Mouse (Mus musculus) forebrain, embryonic 10.5 days (tissue): Measurements from ENCODE around the gene Klrc2. TPM values are rescaled to one million over a fixed set of nuclear protein-coding genes. Genes with fewer than 3 reads are reported as not detected.
"Not testable (repeated sequence)": the region's sequence is repeated elsewhere in the genome, so short reads cannot be mapped to it uniquely, and the experiment has no call there.

Experiments used
- DNase-seq: peaks from one replicate; pipeline ENCODE4 v3.0.0-alpha.2; 2017; ENCODE audit warnings: low spot score; ENCODE audit errors: extremely low spot score
- H3K27ac ChIP-seq: fragments of 300-500 bp; sonication (generic); 2 replicates; pipeline ENCODE4 v1.5.1; 2016; ENCODE audit warnings: mild to moderate bottlenecking
- H3K27me3 ChIP-seq: fragments of 300-500 bp; sonication (generic); 2 replicates; pipeline ENCODE4 v1.6.1; 2016; ENCODE audit warnings: mild to moderate bottlenecking; ENCODE audit not compliant: poor library complexity, severe bottlenecking
- H3K36me3 ChIP-seq: fragments of 300-500 bp; sonication (generic); replicated peaks from 2 replicates; pipeline ENCODE4 v1.6.1; 2016; ENCODE audit warnings: mild to moderate bottlenecking, moderate library complexity
- H3K4me1 ChIP-seq: fragments of 300-500 bp; sonication (generic); 2 replicates; pipeline ENCODE4 v1.6.1; 2016
- H3K4me3 ChIP-seq: fragments of 300-500 bp; sonication (generic); 2 replicates; pipeline ENCODE4 v1.5.1; 2016; ENCODE audit warnings: mild to moderate bottlenecking, moderate library complexity
- H3K9me3 ChIP-seq: fragments of 300-500 bp; sonication (generic); 2 replicates; pipeline ENCODE4 v1.6.1; 2016; ENCODE audit warnings: mild to moderate bottlenecking, moderate library complexity
- WGBS: fragments of 180-500 bp; shearing (Covaris S2); methylation state at CpG from one replicate; pipeline ENCODE4 v1.1.7; 2016; 5-methylcytosine and 5-hydroxymethylcytosine counted together
- microRNA-seq: library from miRNA; unstranded; fragments of <30 nt; microRNA quantifications from one replicate; pipeline ENCODE4, GENCODE M21; 2017
- polyA plus RNA-seq: library from polyadenylated mRNA; unstranded; fragments of >200 nt; fragmentation: Nextera tagmentation; extraction: Ambion mirVana; gene quantifications from 2 replicates; pipeline ENCODE4 v1.2.1, GENCODE M21; 2016

Klrc2 gene
- not detected in 2 replicates for polyA plus RNA-seq

GRCm38 (mm10) chr6:129660589-129660988 is at the start of gene Klrc2:
Gene Klrc2, minus strand, starts transcription at chr6:129660689.
- WGBS, result 80% methylated on average over 4 of the region's 4 CpGs
- not testable (repeated sequence) for H3K4me3 ChIP-seq

GRCm38 (mm10) chr6:129691436-129691835 is 30.9 kb upstream of the Klrc2 start:
- not testable (repeated sequence) for H3K27me3 ChIP-seq, H3K36me3 ChIP-seq, H3K4me3 ChIP-seq, DNase-seq, H3K4me1 ChIP-seq, H3K27ac ChIP-seq
- WGBS, result 87% methylated on average over 10 of the region's 10 CpGs
- H3K9me3 ChIP-seq, result peaks cover 13% of the 10 kb centered on the region; the same call in 1 of the 2 replicates

More at GRCm38 (mm10) chr6:129660589-129660988, at the start of gene Klrc2:
- not testable (repeated sequence) for H3K27me3 ChIP-seq, DNase-seq, H3K9me3 ChIP-seq, H3K27ac ChIP-seq, H3K4me1 ChIP-seq, H3K36me3 ChIP-seq

GRCm38 (mm10) chr6:129680379-129680778 is 19.9 kb upstream of the Klrc2 start:
- Histone ChIP-seq H3K4me1 (no peaks in the 10 kb centered on the region), H3K27me3 (no peaks in the 10 kb centered on the region), H3K4me3 (no peak overlapping the region), H3K36me3 (no peaks in the 10 kb centered on the region), H3K27ac (no peak overlapping the region), H3K9me3 (no peaks in the 10 kb centered on the region)
- no peak for DNase-seq
- 76% methylated on average over 1 of the region's 1 CpGs for WGBS

GRCm38 (mm10) chr6:129678873-129679272 is 18.4 kb upstream of the Klrc2 start, which contains the start of gene Klrc1:
Gene Klrc1, minus strand, starts transcription at chr6:129678973.
- no peak for DNase-seq
- WGBS, result 85% methylated on average over 3 of the region's 3 CpGs
- no peaks in the 10 kb centered on the region for H3K9me3 ChIP-seq
- H3K36me3 ChIP-seq, result no peaks in the 10 kb centered on the region
- H3K27me3 ChIP-seq, result no peaks in the 10 kb centered on the region
- H3K27ac ChIP-seq, result no peak within 1 kb of the TSS
- H3K4me1 ChIP-seq, result no peaks in the 10 kb centered on the region
- H3K4me3 ChIP-seq, result no peak within 1 kb of the TSS

- H3K9me3 ChIP-seq, H3K4me1 ChIP-seq, H3K36me3 ChIP-seq, H3K27ac ChIP-seq, H3K4me3 ChIP-seq, DNase-seq, H3K27me3 ChIP-seq: not testable (repeated sequence)
- WGBS, result no CpG with 5 or more reads among the region's 3 CpGs
Measured at GRCm38 (mm10) chr6:129661301-129661700, 812 bp upstream of the Klrc2 start.

GRCm38 (mm10) chr6:129644054-129644453 is 16.4 kb downstream of the Klrc2 start:
- WGBS, result 100% methylated on average over 1 of the region's 3 CpGs
- not testable (repeated sequence) for H3K27me3 ChIP-seq, DNase-seq, H3K27ac ChIP-seq, H3K4me1 ChIP-seq, H3K4me3 ChIP-seq, H3K9me3 ChIP-seq, H3K36me3 ChIP-seq

- H3K36me3 ChIP-seq, H3K9me3 ChIP-seq, DNase-seq, H3K27me3 ChIP-seq, H3K4me1 ChIP-seq, H3K4me3 ChIP-seq, H3K27ac ChIP-seq: not testable (repeated sequence)
- 87% methylated on average over 3 of the region's 3 CpGs for WGBS
Measured at GRCm38 (mm10) chr6:129643237-129643636, 17.3 kb downstream of the Klrc2 start, which contains the start of gene Klrc3. Gene Klrc3, minus strand, starts transcription at chr6:129643337.

GRCm38 (mm10) chr6:129631046-129631445 is 29.4 kb downstream of the Klrc2 start:
- H3K4me3 ChIP-seq, H3K36me3 ChIP-seq, H3K9me3 ChIP-seq, DNase-seq, H3K4me1 ChIP-seq, H3K27ac ChIP-seq, H3K27me3 ChIP-seq: not testable (repeated sequence)
- 82% methylated on average over 2 of the region's 2 CpGs for WGBS

GRCm38 (mm10) chr6:129623735-129624134 is 36.8 kb downstream of the Klrc2 start, which contains the start of gene Klrk1:
Gene Klrk1, minus strand, starts transcription at chr6:129623864.
- no peaks in the 10 kb centered on the region for H3K27me3 ChIP-seq
- no peaks in the 10 kb centered on the region for H3K36me3 ChIP-seq
- no peak within 1 kb of the TSS for H3K4me3 ChIP-seq
- H3K4me1 ChIP-seq, result no peaks in the 10 kb centered on the region
- H3K9me3 ChIP-seq, result no peaks in the 10 kb centered on the region
- no peak within 1 kb of the TSS for H3K27ac ChIP-seq
- WGBS, result 82% methylated on average over 4 of the region's 4 CpGs
- no peak for DNase-seq

GRCm38 (mm10) chr6:129608372-129608771 is 52.1 kb downstream of the Klrc2 start:
- Histone ChIP-seq H3K9me3 (no peaks in the 10 kb centered on the region), H3K4me1 (no peaks in the 10 kb centered on the region), H3K4me3 (no peak overlapping the region), H3K27ac (no peak overlapping the region), H3K36me3 (no peaks in the 10 kb centered on the region), H3K27me3 (no peaks in the 10 kb centered on the region)
- DNase-seq, result no peak

Small RNA genes within 50 kb of the gene (microRNA-seq; reads per million reads assigned to microRNA genes)
- gene Mir680-1, result not detected

Other genes with a start within 250 kb of the Klrc2 start
- gene Clec1a, start 208.7 kb downstream of the Klrc2 start, polyA plus RNA-seq, result 0.36 and 0.66 TPM in 2 replicates
- 0.06 TPM in 1 of 2 replicates, not detected in the other for gene Olr1, start 153.5 kb downstream of the Klrc2 start, polyA plus RNA-seq
- gene Tmem52b, start 148.1 kb downstream of the Klrc2 start, polyA plus RNA-seq, result not detected in 2 replicates
- gene Gabarapl1, start 127.5 kb downstream of the Klrc2 start, polyA plus RNA-seq, result 40.4 and 43.5 TPM in 2 replicates
- not detected in 2 replicates for gene Klre1, start 82.8 kb downstream of the Klrc2 start, polyA plus RNA-seq
- gene Klrd1, start 68.9 kb downstream of the Klrc2 start, polyA plus RNA-seq, result not detected in 2 replicates
- 0.07 and 0.17 TPM in 2 replicates for gene Klrk1, start 36.8 kb downstream of the Klrc2 start, polyA plus RNA-seq
- not detected in 2 replicates for gene Klrc3, start 17.4 kb downstream of the Klrc2 start, polyA plus RNA-seq
- gene Klrc1, start 18.3 kb upstream of the Klrc2 start, polyA plus RNA-seq, result not detected in 2 replicates
- gene Klri1, start 56.4 kb upstream of the Klrc2 start, polyA plus RNA-seq, result not detected in 2 replicates
- gene Klri2, start 79.8 kb upstream of the Klrc2 start, polyA plus RNA-seq, result not detected in 2 replicates
- not detected in 2 replicates for gene Gm156, start 123.6 kb upstream of the Klrc2 start, polyA plus RNA-seq
- not detected in 2 replicates for gene Gm17631, start 202.0 kb upstream of the Klrc2 start, polyA plus RNA-seq
- not detected in 2 replicates for gene Klra17, start 216.0 kb upstream of the Klrc2 start, polyA plus RNA-seq